Mouse (Mus musculus): ENCODE data around the gene Smpdl3a. TPM values are rescaled to one million over a fixed set of nuclear protein-coding genes. Genes with fewer than 3 reads are reported as not detected.

Gene Smpdl3a
- total RNA-seq (2014; rRNA removed) (31.0 and 32.5 TPM in 2 replicates), polyA plus RNA-seq (2015; fragmentation: Nextera tagmentation; extraction: Ambion mirVana) (37.0 and 38.6 TPM in 2 replicates)

GRCm38 (mm10) chr10:57794018-57794417, at the start of gene Smpdl3a:
Gene Smpdl3a, plus strand, starts transcription at chr10:57794335.
- Histone ChIP-seq H3K9ac (peak within 1 kb of the TSS; percentile 71), H3K4me2 (ENCODE audit: low read depth) (peak within 1 kb of the TSS; percentile 100), H3K27ac (ENCODE audit: low read depth, low read length) (peak within 1 kb of the TSS; percentile 66), H3K4me3 (ENCODE audit: low read depth, low read length) (peak within 1 kb of the TSS; percentile 50), H3K4me1 (ENCODE audit: insufficient read depth) (no peaks in the 10 kb centered on the region), H3K9me3 (ENCODE audit: low read length) (0 out of 2 replicates have a peak, but pooled peaks cover 3% of the 10 kb centered on the region), H3K36me3 (ENCODE audit: insufficient read depth) (no peaks in the 10 kb centered on the region), H3K27me3 (ENCODE audit: insufficient read depth, low read length) (no peaks in the 10 kb centered on the region)
- 81% methylated on average over 7 of the region's 7 CpGs for WGBS
- no peak for DNase-seq
- no peak for ATAC-seq
- no peak for TF ChIP-seq CTCF (IDR thresholded peaks at IDR 0.05; ENCODE audit: low read depth)

GRCm38 (mm10) chr10:57745452-57745851, 48.7 kb upstream of the Smpdl3a start:
- H3K27me3 ChIP-seq (ENCODE audit: insufficient read depth, low read length): no peaks in the 10 kb centered on the region
- no peak for ATAC-seq
- H3K4me3 ChIP-seq (ENCODE audit: low read depth, low read length): no peak overlapping the region
- no peak for TF ChIP-seq CTCF (IDR thresholded peaks at IDR 0.05; ENCODE audit: low read depth)
- no peak overlapping the region for H3K27ac ChIP-seq (ENCODE audit: low read depth, low read length)
- H3K9ac ChIP-seq: no peak overlapping the region
- no peaks in the 10 kb centered on the region for H3K4me1 ChIP-seq (ENCODE audit: insufficient read depth)
- H3K4me2 ChIP-seq (ENCODE audit: low read depth): no peak overlapping the region
- H3K36me3 ChIP-seq (ENCODE audit: insufficient read depth): no peaks in the 10 kb centered on the region
- DNase-seq: no peak
- H3K9me3 ChIP-seq (ENCODE audit: low read length): no peaks in the 10 kb centered on the region

- no peak for ATAC-seq
- no peak overlapping the region for H3K4me3 ChIP-seq (ENCODE audit: low read depth, low read length)
- H3K27ac ChIP-seq (ENCODE audit: low read depth, low read length): no peak overlapping the region
- TF ChIP-seq CTCF (IDR thresholded peaks at IDR 0.05; ENCODE audit: low read depth): no peak
- H3K4me2 ChIP-seq (ENCODE audit: low read depth): no peak overlapping the region
- H3K9ac ChIP-seq: no peak overlapping the region
- DNase-seq: no peak
- H3K27me3 ChIP-seq (ENCODE audit: insufficient read depth, low read length): no peaks in the 10 kb centered on the region
- H3K9me3 ChIP-seq (ENCODE audit: low read length): no peaks in the 10 kb centered on the region
- H3K4me1 ChIP-seq (ENCODE audit: insufficient read depth): no peaks in the 10 kb centered on the region
- no peaks in the 10 kb centered on the region for H3K36me3 ChIP-seq (ENCODE audit: insufficient read depth)
Observed at GRCm38 (mm10) chr10:57747127-57747526, 47.0 kb upstream of the Smpdl3a start.

- Histone ChIP-seq H3K4me2 (ENCODE audit: low read depth) (no peak overlapping the region), H3K9me3 (ENCODE audit: low read length) (no peaks in the 10 kb centered on the region), H3K4me1 (ENCODE audit: insufficient read depth) (no peaks in the 10 kb centered on the region), H3K9ac (no peak overlapping the region), H3K4me3 (ENCODE audit: low read depth, low read length) (no peak overlapping the region), H3K36me3 (ENCODE audit: insufficient read depth) (no peaks in the 10 kb centered on the region), H3K27me3 (ENCODE audit: insufficient read depth, low read length) (no peaks in the 10 kb centered on the region), H3K27ac (ENCODE audit: low read depth, low read length) (no peak overlapping the region)
- ATAC-seq (no peak), DNase-seq (no peak)
- 88% methylated on average over 1 of the region's 1 CpGs for whole genome bisulfite sequencing
- TF ChIP-seq CTCF (IDR thresholded peaks at IDR 0.05; ENCODE audit: low read depth): no peak
Observed at GRCm38 (mm10) chr10:57753343-57753742, 40.8 kb upstream of the Smpdl3a start.

- Histone ChIP-seq H3K9me3 (ENCODE audit: low read length) (no peaks in the 10 kb centered on the region), H3K4me1 (ENCODE audit: insufficient read depth) (no peaks in the 10 kb centered on the region), H3K36me3 (ENCODE audit: insufficient read depth) (no peaks in the 10 kb centered on the region), H3K9ac (no peak overlapping the region), H3K27ac (ENCODE audit: low read depth, low read length) (no peak overlapping the region), H3K4me2 (ENCODE audit: low read depth) (no peak overlapping the region), H3K27me3 (ENCODE audit: insufficient read depth, low read length) (no peaks in the 10 kb centered on the region), H3K4me3 (ENCODE audit: low read depth, low read length) (no peak overlapping the region)
- no peak for TF ChIP-seq CTCF (IDR thresholded peaks at IDR 0.05; ENCODE audit: low read depth)
- no peak for DNase-seq
- ATAC-seq: no peak
- 97% methylated on average over 2 of the region's 2 CpGs for WGBS
Observed at GRCm38 (mm10) chr10:57755201-57755736, 38.9 kb upstream of the Smpdl3a start.

- Histone ChIP-seq H3K27me3 (ENCODE audit: insufficient read depth, low read length) (no peaks in the 10 kb centered on the region), H3K36me3 (ENCODE audit: insufficient read depth) (no peaks in the 10 kb centered on the region), H3K4me1 (ENCODE audit: insufficient read depth) (no peaks in the 10 kb centered on the region), H3K9me3 (ENCODE audit: low read length) (no peaks in the 10 kb centered on the region), H3K27ac (ENCODE audit: low read depth, low read length) (no peak overlapping the region), H3K4me3 (ENCODE audit: low read depth, low read length) (no peak overlapping the region), H3K4me2 (ENCODE audit: low read depth) (no peak overlapping the region), H3K9ac (no peak overlapping the region)
- ATAC-seq: no peak
- no peak for DNase-seq
- 92% methylated on average over 2 of the region's 2 CpGs for WGBS
- TF ChIP-seq CTCF (IDR thresholded peaks at IDR 0.05; ENCODE audit: low read depth): no peak
Observed at GRCm38 (mm10) chr10:57758999-57759398, 35.1 kb upstream of the Smpdl3a start.

- no peaks in the 10 kb centered on the region for H3K36me3 ChIP-seq (ENCODE audit: insufficient read depth)
- 81% methylated on average over 3 of the region's 3 CpGs for WGBS
- H3K4me3 ChIP-seq (ENCODE audit: low read depth, low read length): no peak overlapping the region
- ATAC-seq: no peak
- H3K4me1 ChIP-seq (ENCODE audit: insufficient read depth): no peaks in the 10 kb centered on the region
- H3K4me2 ChIP-seq (ENCODE audit: low read depth): no peak overlapping the region
- H3K27me3 ChIP-seq (ENCODE audit: insufficient read depth, low read length): no peaks in the 10 kb centered on the region
- no peak for DNase-seq
- no peak for TF ChIP-seq CTCF (IDR thresholded peaks at IDR 0.05; ENCODE audit: low read depth)
- no peak overlapping the region for H3K9ac ChIP-seq
- H3K9me3 ChIP-seq (ENCODE audit: low read length): no peaks in the 10 kb centered on the region
- H3K27ac ChIP-seq (ENCODE audit: low read depth, low read length): no peak overlapping the region
Observed at GRCm38 (mm10) chr10:57760694-57761093, 33.4 kb upstream of the Smpdl3a start.

Measured in forebrain, postnatal 0 days (tissue).